Mouse (Mus musculus): ENCODE measurements around the gene Gdf9.
A peak's percentile ranks its signal among the peaks of the same experiment; 100 is the strongest.
"Not testable (repeated sequence)": the region's sequence is repeated elsewhere in the genome, so short reads cannot be mapped to it uniquely, and the experiment has no call there.

Gdf9 gene

DNA sequence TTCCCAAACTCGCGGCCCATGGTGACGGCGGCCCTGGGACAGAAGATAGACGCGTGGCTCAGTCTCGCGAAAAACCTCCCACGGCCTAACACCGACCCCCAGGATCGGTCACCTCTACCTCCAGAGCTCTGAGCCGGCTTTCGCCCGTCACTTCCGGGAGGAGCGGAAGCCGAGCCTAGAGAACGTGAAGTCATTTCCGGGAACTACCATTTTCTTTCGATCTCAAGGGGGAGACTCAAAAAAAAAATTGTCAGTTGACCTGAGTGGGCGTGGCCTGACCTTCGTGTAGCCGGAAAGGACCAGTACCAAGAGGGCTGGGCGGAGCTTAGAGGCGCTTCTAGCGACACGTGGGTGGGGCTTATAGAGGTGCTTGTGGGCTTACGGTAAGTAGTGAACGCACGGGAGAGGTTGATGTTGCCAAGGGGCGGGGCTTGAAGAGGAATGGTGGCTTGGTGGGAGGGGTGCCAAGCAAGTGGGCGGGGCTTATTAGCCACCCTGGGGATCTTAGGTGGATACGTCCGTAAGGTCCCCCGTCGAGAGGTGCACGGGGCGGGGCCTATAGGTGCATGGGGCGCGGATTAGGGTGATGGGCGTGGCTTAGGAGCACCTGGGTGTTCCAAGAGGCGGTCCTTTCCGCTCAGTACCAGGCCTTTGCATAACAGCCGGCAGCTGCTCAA, at the start of gene Gdf9, which contains the start of gene Uqcrq:
Gdf9 (plus strand) TSS at position 354 of the 677 bp plus-strand sequence.
Uqcrq (minus strand) TSS at position 162 of the 677 bp plus-strand sequence.
- DNase-seq (ENCODE audit: low read depth in 2 of 2, low spot score in 2 of 2): peak; percentile 97 to 99

DNA sequence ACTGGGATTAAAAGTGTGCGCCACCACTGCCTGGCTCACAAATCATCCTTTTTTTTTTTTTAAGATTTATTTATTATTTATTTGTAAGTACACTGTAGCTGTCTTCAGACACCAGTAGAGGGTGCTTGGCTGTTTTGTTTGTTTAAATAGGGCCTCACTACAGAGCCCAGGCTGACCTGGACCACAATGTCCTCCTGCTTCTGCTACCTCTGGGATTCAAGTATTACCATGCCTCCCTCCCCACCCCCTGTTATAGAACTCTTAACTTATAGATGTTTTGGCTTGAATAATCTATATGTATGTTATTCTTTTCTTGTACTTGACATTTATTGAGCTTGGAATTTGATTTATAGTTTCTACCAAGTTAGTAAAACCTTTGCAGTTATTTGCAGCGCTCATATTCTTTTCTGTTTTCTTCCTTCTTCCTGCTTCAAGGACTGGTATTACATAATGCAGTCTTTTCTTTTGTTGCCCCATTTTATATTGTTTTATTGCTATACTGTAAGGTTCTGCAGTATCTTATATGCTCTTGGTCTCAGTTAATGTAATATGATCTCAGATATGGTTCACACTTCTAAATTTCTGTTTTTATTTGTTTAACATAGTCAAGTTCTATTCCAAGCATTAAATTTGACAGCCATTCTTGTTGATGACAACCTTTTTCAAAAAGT, 46.9 kb upstream of the Gdf9 start:
- no peak for DNase-seq (ENCODE audit: low read depth in 2 of 2, low spot score in 2 of 2)

DNA sequence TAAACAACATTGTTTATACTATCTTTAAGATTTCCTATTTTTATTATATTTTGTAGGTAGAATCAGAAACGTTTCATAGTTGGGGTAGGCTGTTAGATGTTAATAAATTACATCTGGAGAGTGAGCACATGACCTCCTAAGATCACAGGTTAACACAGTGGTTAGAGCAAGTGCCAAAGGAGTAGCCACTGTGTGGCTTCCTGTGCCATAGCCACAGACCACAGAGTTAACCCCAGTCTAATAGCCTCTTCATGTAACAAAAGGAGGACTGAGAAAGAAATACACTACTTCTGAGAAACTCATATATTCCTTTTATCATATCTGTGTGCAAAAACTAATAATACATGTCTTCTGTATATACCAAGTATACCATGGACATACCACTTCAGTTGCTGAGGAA, 37.0 kb upstream of the Gdf9 start:
- no peak for DNase-seq (ENCODE audit: low read depth in 2 of 2, low spot score in 2 of 2)

DNA sequence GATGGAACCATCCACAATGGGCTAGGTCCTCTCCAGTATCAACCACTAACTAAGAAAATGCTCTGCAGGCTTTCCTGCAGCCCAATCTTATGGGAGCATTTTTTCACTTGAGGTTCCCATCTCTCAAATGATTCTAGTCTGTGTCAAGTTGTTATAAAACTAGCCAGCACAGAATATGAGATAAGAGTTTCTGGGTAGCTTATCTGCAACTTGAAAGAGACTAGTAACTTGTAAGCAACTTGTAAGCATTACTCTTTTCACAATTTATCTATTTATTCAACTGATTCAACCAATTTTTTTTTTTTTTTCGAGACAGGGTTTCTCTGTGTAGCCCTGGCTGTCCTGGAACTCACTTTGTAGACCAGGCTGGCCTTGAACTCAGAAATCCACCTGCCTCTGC, 27.2 kb upstream of the Gdf9 start:
- no peak for DNase-seq (ENCODE audit: low read depth in 2 of 2, low spot score in 2 of 2)

DNA sequence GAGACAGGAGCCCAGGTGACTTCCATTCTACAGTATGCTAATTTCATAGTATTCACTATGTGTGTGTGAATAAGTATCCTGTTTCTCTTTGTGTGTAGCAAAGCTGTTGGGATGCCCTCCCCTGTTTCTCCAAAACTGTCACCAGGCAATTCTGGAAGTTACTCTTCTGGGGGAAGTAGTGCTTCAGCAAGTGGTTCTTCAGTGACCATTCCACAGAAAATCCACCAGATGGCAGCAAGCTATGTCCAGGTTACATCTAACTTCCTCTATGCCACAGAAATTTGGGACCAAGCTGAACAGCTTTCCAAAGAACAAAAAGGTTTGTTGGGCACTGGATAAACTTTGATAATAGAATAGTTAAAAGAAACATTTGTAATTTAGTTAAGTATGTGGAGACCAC, 19.1 kb upstream of the Gdf9 start:
- no peak for DNase-seq (ENCODE audit: low read depth in 2 of 2, low spot score in 2 of 2)

DNA sequence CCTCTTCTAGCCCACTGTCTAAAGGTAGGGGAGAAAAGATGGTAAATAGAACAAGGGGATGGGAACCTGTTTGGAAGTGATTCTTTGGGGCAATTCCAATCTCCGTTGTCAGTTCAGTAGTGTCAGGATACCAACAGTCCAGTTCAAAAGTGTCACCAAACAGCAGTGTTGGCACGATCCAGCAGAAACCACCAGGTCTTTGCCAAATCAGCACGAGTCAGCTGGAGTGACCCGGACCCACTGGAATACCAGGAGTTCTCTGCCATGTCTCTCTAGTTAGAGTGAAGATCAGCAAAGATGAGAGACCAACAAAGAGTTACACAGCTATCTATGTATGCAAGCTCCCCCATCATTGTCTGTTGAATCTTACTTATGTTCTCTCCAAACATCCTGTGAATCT, 17.0 kb upstream of the Gdf9 start:
- DNase-seq (ENCODE audit: low read depth in 2 of 2, low spot score in 2 of 2): no peak

DNA sequence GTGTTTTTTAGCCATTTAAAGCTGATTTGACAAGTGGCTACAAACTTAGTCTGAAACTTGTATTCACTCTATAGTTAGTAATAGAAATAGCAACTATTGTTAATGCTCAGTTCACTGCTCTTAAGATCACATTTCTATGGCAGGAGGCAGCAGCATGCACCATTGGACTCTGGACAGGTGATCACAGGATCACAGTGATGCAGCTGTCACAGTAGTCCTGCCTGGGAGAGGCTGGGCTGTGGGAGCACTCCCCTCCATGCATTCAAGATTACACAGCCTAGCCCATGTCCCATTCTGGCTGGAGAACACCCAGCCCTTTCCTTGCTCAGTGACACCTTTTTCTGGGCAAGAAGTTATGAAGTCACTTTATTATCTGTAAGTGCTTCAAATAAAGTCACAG, 12.8 kb upstream of the Gdf9 start:
- no peak for DNase-seq (ENCODE audit: low read depth in 2 of 2, low spot score in 2 of 2)

DNA sequence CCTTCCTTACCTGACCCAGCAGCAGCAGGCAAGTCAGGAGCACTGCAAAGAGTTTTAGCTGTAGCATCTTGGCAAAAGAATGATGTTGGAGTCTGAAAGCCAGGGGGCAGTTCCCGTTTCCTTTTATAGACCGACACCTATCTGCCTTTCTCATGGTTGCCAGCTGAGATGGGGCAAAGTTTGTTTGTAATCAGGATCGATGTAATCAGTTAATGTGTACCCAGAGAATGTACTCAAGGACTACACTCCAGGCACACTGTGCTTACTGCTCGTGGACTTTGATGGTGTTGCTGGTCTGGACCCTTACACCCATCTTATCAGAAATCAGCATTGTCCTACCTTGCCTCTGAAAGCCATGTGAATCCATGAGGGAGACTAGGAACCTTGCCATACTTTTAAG, 7.8 kb upstream of the Gdf9 start, which contains the start of gene Leap2:
Leap2 (minus strand) TSS at position 135 of the 400 bp plus-strand sequence.
- no peak for DNase-seq (ENCODE audit: low read depth in 2 of 2, low spot score in 2 of 2)

DNA sequence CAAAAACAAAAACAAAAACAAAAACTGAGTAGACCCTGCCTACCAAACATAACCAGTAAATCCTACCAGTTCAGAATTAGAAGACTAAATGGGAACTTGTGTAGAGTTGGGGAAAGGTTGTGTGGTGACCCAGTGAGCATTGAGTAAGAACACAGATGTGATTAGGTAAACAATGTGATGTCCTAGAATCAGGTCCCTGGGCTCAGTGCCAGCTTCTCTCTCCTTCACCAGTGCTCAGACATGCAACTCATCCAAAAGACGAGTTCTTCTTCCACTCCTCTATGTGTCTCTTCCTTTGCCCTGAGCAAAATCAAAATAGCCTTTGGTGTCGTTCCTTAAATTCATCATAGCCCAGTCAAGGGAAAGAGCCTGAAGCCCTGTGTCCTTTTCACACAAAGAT, 6.0 kb upstream of the Gdf9 start:
- no peak for DNase-seq (ENCODE audit: low read depth in 2 of 2, low spot score in 2 of 2)

DNA sequence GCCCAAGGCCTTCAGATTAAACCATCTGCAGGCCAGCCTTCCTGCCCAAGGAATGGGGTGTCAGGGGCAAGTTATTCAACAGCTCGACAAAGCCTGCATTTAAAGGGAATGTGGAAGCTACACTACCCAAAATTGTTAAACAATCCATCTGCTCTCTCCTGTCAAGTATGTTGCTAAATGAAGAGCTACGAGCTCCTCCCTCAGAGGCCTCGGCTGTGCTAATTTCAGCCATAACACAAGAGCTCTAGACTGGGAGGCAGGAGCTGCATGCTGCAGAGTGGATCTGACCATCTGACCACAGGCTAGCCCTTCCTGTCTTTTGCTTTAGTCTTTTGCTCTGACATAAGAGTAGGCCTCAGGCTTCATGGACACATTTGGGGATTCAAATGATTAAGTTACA, 5.6 kb upstream of the Gdf9 start:
- no peak for DNase-seq (ENCODE audit: low read depth in 2 of 2, low spot score in 2 of 2)

DNA sequence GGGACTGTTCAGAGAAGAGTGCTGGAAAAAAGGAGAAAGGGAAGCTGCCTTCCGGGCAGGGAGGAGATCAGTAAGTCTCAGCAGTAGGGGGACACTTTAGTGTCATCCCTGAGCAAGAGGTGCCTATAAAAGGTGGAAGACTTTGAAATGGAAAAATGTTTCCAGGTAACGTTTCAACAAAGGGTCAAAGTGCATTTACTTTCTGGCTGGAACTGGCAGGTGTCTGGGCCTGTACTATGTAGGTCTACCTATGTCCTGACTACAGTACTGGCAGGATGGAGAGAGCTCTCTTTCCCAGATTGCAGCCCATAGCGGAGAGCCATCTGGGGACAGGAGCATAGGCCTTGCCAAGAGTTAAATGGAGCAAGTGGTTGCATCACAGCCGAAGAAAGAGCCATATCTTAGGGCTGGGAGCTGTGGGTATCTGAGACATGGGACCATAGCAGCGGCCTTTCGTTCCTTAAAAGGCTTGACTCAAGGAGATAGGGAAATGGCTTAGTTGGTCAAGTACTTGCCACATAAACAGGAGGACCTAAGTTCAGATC, 5.0 kb upstream of the Gdf9 start:
- no peak for DNase-seq (ENCODE audit: low read depth in 2 of 2, low spot score in 2 of 2)

DNA sequence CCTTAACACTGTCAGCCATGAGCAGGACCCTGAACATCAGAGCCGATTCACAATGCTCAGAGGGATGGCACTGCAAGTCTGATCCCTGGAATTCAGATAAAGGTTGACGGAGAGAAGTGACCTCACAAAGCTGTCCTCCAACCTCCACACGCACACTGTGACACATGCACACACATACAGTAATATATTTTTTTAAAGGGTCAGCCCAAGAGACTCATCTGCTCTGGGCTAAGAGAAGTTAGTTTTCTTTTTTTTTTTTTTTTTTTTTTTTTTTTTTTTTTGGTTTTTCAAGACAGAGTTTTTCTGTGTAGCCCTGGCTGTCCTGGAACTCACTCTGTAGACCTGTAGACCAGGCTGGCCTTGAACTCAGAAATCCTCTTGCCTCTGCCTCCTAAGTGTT, 3.9 kb upstream of the Gdf9 start:
- DNase-seq (ENCODE audit: low read depth in 2 of 2, low spot score in 2 of 2): not testable (repeated sequence)

DNA sequence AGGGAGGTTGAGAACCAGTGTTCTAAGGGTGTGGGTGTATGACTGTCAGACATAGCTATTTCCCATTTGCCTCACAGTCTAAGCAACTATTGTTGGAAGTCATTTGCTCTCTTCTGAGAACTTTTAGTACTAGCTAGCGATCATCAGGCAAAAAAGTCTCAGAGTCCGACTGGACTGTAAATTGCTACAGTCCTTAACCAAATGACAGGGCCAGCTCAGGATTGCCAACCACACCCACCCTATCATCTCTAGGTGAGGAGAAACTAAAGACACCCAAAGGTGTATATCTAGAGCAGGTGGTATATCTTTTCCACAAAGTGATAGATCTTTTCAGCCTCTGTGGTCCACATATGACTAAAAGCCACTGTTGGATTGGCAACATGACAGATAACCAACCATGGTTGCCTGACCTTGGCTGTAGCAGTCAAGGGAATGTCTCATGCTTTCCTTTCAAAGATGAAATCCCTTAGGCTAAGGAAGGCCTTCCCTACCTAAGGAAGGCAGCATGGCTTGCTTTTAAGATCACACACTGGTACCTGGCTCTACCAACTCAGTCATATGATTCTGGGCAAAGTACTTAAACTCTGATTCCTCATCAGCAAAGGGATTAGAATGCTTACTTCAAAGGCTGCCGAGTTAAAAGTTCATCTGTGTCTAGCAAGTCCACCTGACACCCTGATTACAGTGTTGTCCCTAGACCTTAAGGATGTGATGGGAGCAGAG, 2.7 kb upstream of the Gdf9 start:
- no peak for DNase-seq (ENCODE audit: low read depth in 2 of 2, low spot score in 2 of 2)

DNA sequence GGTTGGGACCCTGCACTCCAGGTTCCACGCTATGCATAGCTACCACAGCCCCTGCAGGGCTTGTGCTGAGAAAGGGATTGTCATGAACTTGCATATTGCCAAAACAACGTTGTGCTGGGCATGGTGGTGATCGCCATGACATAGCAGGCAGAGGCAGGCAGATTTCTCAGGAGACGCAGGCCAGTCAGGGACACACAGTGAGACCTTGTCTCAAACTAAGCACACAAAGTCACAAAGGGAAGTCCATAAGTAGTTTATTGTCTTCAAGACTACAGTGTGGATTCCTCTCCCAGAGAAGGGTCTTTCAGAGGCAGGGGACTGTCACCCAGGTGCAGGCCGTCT, 2.1 kb upstream of the Gdf9 start:
- no peak for DNase-seq (ENCODE audit: low read depth in 2 of 2, low spot score in 2 of 2)

DNA sequence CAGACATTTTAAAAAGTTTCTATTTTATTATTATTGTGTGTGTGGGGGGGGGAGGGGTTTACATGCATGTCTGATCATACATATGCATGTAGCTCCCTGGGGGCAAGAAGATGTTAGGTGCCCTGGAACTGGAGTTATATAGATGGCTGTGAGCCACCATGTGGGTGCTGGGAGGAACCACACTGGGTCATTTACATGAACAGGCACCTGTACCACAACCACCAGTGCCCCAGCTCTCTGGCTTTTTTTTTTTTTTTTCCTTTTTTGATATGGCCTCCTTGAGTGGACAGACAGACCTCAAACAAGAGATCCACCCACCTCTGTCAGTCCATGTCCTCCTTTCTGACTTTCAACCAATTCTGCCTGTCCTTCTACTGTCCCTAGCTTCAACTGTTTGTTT, 1.6 kb upstream of the Gdf9 start:
- DNase-seq (ENCODE audit: low read depth in 2 of 2, low spot score in 2 of 2): no peak

DNA sequence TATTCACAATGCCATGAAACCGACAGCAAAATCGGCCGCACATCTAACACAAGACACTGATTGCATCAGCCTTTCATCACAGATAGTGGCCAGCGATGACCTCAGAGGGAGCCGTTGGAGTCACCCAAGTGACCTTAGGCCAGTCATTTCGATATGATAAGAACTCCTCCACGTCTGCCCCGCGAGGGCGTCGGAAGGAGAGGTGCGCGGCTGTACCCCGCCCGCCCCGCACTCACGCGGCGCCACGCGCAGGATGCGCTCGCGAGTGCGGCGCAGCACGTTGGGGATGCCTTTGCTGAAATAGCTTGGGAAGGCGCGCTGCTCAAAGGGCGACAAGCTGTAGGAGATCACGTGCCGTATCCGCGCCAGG, 538 bp upstream of the Gdf9 start:
- DNase-seq (ENCODE audit: low read depth in 2 of 2, low spot score in 2 of 2): no peak

DNA sequence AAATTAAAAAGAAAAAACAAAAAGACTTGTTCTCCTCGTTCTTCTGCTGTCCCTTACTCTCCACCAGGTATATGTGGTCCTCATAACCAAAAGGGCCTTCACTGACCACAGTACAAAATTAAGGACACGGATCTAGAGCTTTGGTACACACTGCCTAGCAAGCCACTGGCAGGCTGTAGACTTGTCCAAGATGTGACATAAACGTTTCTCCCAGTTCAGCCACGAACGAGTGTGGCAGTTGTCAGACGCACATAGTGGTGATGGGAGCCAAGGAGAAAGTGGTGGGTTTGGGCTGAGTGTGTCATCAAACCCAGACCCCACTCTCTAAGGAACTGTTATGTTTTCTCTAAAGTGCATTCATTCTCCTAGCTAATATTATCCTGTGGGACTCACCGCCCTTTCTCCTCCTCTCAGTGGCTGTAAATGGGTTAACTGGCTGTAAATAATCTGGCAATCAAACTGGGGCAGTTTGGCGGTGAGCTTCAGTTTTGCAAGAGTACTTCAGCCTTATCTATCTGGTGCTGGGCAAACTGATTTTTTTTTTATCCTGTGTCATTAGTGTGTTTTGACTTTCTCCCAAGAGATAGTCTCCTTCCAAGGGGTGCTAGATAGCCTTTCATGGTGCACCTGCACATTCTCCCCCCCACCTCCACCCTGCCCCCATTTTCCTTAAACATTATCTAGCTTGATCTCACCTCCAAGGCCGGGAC, 679 bp downstream of the Gdf9 start:
- no peak for DNase-seq (ENCODE audit: low read depth in 2 of 2, low spot score in 2 of 2)

DNA sequence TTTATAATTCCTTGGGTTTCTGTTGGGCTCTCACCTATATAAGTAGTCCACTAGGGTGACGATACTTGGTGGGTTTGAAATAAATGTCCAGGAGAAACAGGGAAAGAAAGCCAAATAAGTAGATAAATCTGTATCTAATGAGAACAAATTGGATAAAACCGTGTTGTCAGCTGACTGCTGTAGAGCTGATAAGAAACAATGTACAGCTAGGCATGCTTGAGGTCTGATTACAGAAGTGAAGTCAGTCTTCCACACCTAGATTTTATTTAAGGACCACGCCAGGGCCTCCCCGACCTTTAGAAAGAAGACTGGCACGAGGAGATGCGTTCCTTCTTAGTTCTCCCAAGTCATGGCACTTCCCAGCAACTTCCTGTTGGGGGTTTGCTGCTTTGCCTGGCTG, 2.2 kb downstream of the Gdf9 start:
- DNase-seq (ENCODE audit: low read depth in 2 of 2, low spot score in 2 of 2): no peak

DNA sequence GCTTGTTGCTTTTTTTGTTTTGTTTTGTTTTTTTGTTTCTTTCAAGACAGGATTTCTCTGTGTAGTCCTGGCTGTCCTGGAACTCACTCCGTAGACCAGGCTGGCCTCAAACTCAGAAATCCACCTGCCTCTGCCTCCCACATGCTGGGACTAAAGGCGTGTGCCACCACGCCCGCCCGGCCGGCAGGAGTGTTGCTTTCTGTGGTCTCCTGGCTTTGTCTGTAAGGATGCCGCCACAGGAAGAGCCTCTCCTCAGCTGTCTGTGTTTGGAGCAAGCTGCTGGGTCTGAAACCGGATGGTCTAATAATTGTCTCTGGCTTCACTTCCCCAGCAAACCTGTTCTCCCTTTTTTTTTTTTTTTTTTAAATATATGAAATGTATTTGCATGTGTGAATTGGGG, 4.7 kb downstream of the Gdf9 start:
- no peak for DNase-seq (ENCODE audit: low read depth in 2 of 2, low spot score in 2 of 2)

DNA sequence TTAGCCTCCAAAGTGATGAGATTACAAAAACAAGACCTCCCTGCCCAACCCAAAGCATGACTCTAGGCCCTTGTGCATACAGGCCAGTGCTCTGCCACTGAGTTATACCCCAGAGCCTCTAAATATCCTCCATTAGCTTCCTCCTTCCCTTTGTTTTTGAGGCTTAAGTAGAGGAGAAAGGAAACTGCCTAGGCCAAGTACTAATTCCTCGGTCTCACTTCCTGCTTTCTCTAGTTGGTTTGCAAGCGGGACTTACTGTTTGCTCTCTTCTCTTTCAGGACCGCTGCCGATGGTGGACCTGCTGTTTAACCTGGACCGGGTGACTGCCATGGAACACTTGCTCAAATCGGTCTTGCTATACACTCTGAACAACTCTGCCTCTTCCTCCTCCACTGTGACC, 5.5 kb downstream of the Gdf9 start:
- no peak for DNase-seq (ENCODE audit: low read depth in 2 of 2, low spot score in 2 of 2)

DNA sequence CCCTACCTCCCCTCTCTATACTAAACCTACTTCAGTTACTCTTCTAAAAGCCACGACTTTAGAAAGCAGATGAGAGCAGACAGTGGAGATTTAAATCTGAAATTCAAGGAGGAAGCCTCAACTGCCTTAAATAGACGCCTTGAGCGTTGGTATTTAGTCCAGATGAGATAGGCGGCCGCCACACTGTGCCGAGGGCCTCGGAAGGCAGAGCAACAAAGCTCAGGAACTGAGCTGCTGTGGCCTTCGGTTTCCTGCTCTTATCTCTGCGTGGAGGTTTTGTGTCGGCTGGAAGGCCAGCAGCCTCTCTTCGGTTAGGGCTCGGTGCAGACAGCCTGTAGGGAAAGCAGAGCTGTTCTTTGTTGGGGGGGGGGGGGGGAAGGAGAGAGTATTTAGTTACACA, 11.1 kb downstream of the Gdf9 start:
- DNase-seq (ENCODE audit: low read depth in 2 of 2, low spot score in 2 of 2): peak in 1 of 2 experiments; percentile 26

DNA sequence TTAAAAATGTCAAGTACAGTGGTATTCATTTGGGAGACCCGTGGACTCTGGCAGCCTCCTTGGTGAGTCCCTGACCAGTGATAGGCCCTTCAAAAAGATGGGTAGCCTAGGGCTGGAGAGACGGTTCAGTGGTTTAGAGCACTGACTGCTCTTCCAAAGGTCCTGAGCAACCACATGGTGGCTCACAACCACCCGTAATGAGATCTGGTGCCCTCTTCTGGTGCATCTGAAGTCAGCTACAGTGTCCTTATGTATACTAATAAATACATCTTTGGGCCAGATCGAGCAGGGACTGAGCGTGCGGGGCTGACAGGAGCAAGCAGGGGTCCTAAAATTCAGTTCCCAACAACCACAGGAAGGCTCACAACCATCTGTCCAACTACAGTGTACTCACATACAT, 13.0 kb downstream of the Gdf9 start:
- DNase-seq (ENCODE audit: low read depth in 2 of 2, low spot score in 2 of 2): peak in 1 of 2 experiments; percentile 39

Measured in CD8-positive naive resting alpha-beta T cell, adult 2 months (primary cell).